Mouse (Mus musculus): ENCODE measurements around the gene Dusp2. TPM values are rescaled to one million over a fixed set of nuclear protein-coding genes. Genes with fewer than 3 reads are reported as not detected.

The Dusp2 gene
- total RNA-seq, 1 experiment, result 1.8 TPM

DNA sequence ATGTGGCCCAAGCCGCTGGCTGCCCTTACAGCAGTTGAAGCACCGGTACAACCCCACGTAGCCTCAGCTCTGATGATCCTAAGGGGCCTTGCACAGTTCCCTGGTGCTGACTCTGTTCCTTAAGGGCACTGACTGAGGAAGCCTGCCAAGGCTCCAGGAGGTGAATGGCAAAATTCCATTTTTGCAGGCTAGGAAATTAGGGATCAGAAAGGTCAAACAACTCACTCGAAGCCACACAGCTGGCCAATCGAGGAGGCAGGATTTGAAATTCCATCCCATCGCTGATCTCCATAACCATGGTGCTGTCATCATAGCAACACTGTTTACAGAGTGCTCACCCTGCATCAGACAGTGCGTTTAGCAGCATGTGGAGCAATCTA lies 42.6 kb downstream of the Dusp2 start:
- no peaks in the 10 kb centered on the region for H3K36me3 ChIP-seq (ENCODE audit: control insufficient read depth, insufficient read depth, low read length, poor library complexity, severe bottlenecking)
- no peak overlapping the region for H3K9ac ChIP-seq (ENCODE audit: insufficient read depth, low read depth, low read length, poor library complexity, severe bottlenecking)
- DNase-seq (ENCODE audit: low read depth, low spot score), result no peak
- in situ Hi-C loops (cut with MboI; ENCODE audit: low sequenced_read_pairs in 2 of 2, unreplicated experiment in 2 of 2), result no loop called here
- no peaks in the 10 kb centered on the region for H3K4me1 ChIP-seq (ENCODE audit: control insufficient read depth in 2 of 2, insufficient read depth in 2 of 2, low read length in 2 of 2, poor library complexity in 1 of 2)
- TF ChIP-seq MAFK (IDR thresholded peaks at IDR 0.05; ENCODE audit: insufficient read depth, low read depth, low read length) (no peak), CHD2 (IDR thresholded peaks at IDR 0.05; ENCODE audit: low read depth, low read length) (no peak)
- no peak overlapping the region for H3K4me3 ChIP-seq (ENCODE audit: insufficient read depth in 1 of 2, low read depth in 1 of 2, low read length in 2 of 2, poor library complexity in 1 of 2, severe bottlenecking in 1 of 2)
- H3K27ac ChIP-seq (ENCODE audit: insufficient read depth, low read depth, low read length, poor library complexity, severe bottlenecking), result no peak overlapping the region
- H3K9me3 ChIP-seq (ENCODE audit: control insufficient read depth, insufficient read depth, low read depth, low read length), result no peaks in the 10 kb centered on the region

DNA sequence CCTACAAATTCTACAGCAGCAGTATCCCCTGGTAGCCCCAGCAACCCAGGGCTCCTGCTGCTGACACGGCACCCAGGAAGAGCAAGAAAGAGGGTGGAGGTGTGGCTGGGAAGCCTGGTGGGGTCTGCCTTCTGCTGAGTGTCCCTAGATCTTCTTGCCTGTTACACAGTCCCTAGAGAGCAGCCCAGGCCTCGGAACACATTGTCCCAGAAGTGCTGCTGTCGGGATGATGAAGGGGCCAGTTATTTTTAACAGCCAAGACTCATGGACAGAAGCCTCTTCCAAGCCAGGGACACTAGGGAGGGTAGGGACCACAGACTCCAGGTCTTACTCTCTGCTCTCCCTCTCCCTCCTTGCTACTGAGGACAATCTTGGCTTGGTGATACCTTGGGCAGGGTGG lies 43.3 kb downstream of the Dusp2 start:
- Histone ChIP-seq H3K27ac (ENCODE audit: insufficient read depth, low read depth, low read length, poor library complexity, severe bottlenecking) (no peak overlapping the region), H3K9me3 (ENCODE audit: control insufficient read depth, insufficient read depth, low read depth, low read length) (no peaks in the 10 kb centered on the region), H3K4me3 (ENCODE audit: insufficient read depth in 1 of 2, low read depth in 1 of 2, low read length in 2 of 2, poor library complexity in 1 of 2, severe bottlenecking in 1 of 2) (no peak overlapping the region), H3K4me1 (ENCODE audit: control insufficient read depth in 2 of 2, insufficient read depth in 2 of 2, low read length in 2 of 2, poor library complexity in 1 of 2) (no peaks in the 10 kb centered on the region), H3K36me3 (ENCODE audit: control insufficient read depth, insufficient read depth, low read length, poor library complexity, severe bottlenecking) (no peaks in the 10 kb centered on the region), H3K9ac (ENCODE audit: insufficient read depth, low read depth, low read length, poor library complexity, severe bottlenecking) (no peak overlapping the region)
- DNase-seq (ENCODE audit: low read depth, low spot score), result no peak
- in situ Hi-C loops (cut with MboI; ENCODE audit: low sequenced_read_pairs in 2 of 2, unreplicated experiment in 2 of 2), result no loop called here
- no peak for TF ChIP-seq ZC3H11A (IDR thresholded peaks at IDR 0.05; ENCODE audit: borderline replicate concordance, low read depth, low read length)

DNA sequence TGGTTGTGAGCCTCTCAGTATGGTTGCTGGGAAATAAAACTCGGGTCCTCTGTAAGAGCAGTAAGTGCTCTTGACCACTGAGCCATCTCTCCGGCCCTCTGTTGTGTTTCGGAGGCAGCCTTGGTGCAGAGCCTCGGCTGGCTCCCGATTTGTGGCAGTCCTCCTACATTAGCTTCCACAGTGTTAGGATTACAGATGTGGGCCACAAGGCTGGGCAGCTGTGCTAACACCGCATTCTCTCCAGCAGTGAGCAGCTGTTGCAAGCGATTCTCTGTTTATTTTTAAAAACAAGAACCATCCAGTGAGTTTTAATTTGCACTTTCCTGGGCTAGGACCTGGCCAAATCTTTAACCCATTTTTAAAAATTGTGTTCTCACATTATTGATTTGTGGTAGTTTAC lies 47.9 kb downstream of the Dusp2 start:
- Histone ChIP-seq H3K9me3 (ENCODE audit: control insufficient read depth, insufficient read depth, low read depth, low read length) (no peaks in the 10 kb centered on the region), H3K4me1 (ENCODE audit: control insufficient read depth in 2 of 2, insufficient read depth in 2 of 2, low read length in 2 of 2, poor library complexity in 1 of 2) (no peaks in the 10 kb centered on the region), H3K27ac (ENCODE audit: insufficient read depth, low read depth, low read length, poor library complexity, severe bottlenecking) (no peak overlapping the region), H3K36me3 (ENCODE audit: control insufficient read depth, insufficient read depth, low read length, poor library complexity, severe bottlenecking) (no peaks in the 10 kb centered on the region), H3K4me3 (ENCODE audit: insufficient read depth in 1 of 2, low read depth in 1 of 2, low read length in 2 of 2, poor library complexity in 1 of 2, severe bottlenecking in 1 of 2) (no peak overlapping the region), H3K9ac (ENCODE audit: insufficient read depth, low read depth, low read length, poor library complexity, severe bottlenecking) (no peak overlapping the region)
- no peak for DNase-seq (ENCODE audit: low read depth, low spot score)
- in situ Hi-C loops (cut with MboI; ENCODE audit: low sequenced_read_pairs in 2 of 2, unreplicated experiment in 2 of 2), result no loop called here
- TF ChIP-seq MAFK (IDR thresholded peaks at IDR 0.05; ENCODE audit: insufficient read depth, low read depth, low read length) (no peak), HCFC1 (IDR thresholded peaks at IDR 0.05; ENCODE audit: borderline replicate concordance, insufficient read depth, low read length) (no peak), ZNF384 (IDR thresholded peaks at IDR 0.05; ENCODE audit: low read depth, low read length) (no peak), CHD2 (IDR thresholded peaks at IDR 0.05; ENCODE audit: low read depth, low read length) (no peak), ZC3H11A (IDR thresholded peaks at IDR 0.05; ENCODE audit: borderline replicate concordance, low read depth, low read length) (no peak)

DNA sequence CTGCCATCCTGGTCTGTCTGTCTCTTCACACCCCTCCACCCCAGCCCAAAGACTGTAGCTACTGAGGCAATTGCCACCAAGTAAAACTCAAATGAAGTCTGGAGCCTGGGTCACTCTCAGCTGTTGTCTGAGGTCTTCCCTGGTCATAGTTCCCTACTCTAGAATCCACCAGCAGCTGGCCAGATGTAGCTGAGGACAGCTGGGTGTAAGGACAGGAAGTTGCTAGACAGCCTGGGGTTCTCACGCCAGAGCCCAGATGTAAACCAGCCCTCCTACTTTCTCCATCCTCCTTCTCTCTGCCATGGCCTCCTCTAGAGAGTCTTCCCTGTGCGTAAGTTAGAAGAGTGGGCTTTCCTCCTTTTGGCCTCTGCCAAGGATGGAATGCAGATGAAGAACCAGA lies 51.6 kb downstream of the Dusp2 start:
- TF ChIP-seq ZNF384 (IDR thresholded peaks at IDR 0.05; ENCODE audit: low read depth, low read length) (no peak), ZC3H11A (IDR thresholded peaks at IDR 0.05; ENCODE audit: borderline replicate concordance, low read depth, low read length) (no peak), CHD2 (IDR thresholded peaks at IDR 0.05; ENCODE audit: low read depth, low read length) (no peak), MAFK (IDR thresholded peaks at IDR 0.05; ENCODE audit: insufficient read depth, low read depth, low read length) (no peak), HCFC1 (IDR thresholded peaks at IDR 0.05; ENCODE audit: borderline replicate concordance, insufficient read depth, low read length) (no peak)
- no peak overlapping the region for H3K9ac ChIP-seq (ENCODE audit: insufficient read depth, low read depth, low read length, poor library complexity, severe bottlenecking)
- in situ Hi-C loops (cut with MboI; ENCODE audit: low sequenced_read_pairs in 2 of 2, unreplicated experiment in 2 of 2), result no loop called here
- H3K4me3 ChIP-seq (ENCODE audit: insufficient read depth in 1 of 2, low read depth in 1 of 2, low read length in 2 of 2, poor library complexity in 1 of 2, severe bottlenecking in 1 of 2), result no peak overlapping the region
- no peaks in the 10 kb centered on the region for H3K4me1 ChIP-seq (ENCODE audit: control insufficient read depth in 2 of 2, insufficient read depth in 2 of 2, low read length in 2 of 2, poor library complexity in 1 of 2)
- H3K9me3 ChIP-seq (ENCODE audit: control insufficient read depth, insufficient read depth, low read depth, low read length), result no peaks in the 10 kb centered on the region
- H3K36me3 ChIP-seq (ENCODE audit: control insufficient read depth, insufficient read depth, low read length, poor library complexity, severe bottlenecking), result no peaks in the 10 kb centered on the region
- DNase-seq (ENCODE audit: low read depth, low spot score), result no peak
- H3K27ac ChIP-seq (ENCODE audit: insufficient read depth, low read depth, low read length, poor library complexity, severe bottlenecking), result no peak overlapping the region

Other genes with a start within 250 kb of the Dusp2 start
- gene Ncaph, start 202.2 kb upstream of the Dusp2 start, total RNA-seq (2012; rRNA removed), result 45.9 and 47.4 TPM in 2 replicates
- 14.1 and 20.0 TPM in 2 replicates for gene Itpripl1, start 192.7 kb upstream of the Dusp2 start, total RNA-seq (2012; rRNA removed)
- 1.8 and 1.9 TPM in 2 replicates for gene 1810024B03Rik, start 127.9 kb upstream of the Dusp2 start, total RNA-seq (2012; rRNA removed)
- gene Snrnp200, start 127.8 kb upstream of the Dusp2 start, total RNA-seq (2012; rRNA removed), result 147 and 181 TPM in 2 replicates
- gene Ciao1, start 88.3 kb upstream of the Dusp2 start, total RNA-seq (2012; rRNA removed), result 71.2 and 86.2 TPM in 2 replicates
- 17.5 and 18.9 TPM in 2 replicates for gene Tmem127, start 88.3 kb upstream of the Dusp2 start, total RNA-seq (2012; rRNA removed)
- 30.0 and 40.7 TPM in 2 replicates for gene Stard7, start 65.9 kb upstream of the Dusp2 start, total RNA-seq (2012; rRNA removed)
- gene Astl, start 2.5 kb downstream of the Dusp2 start, total RNA-seq (2012; rRNA removed), result not detected in 2 replicates
- gene Adra2b, start 27.0 kb downstream of the Dusp2 start, total RNA-seq (2012; rRNA removed), result 0.90 and 1.5 TPM in 2 replicates
- gene Gpat2, start 89.0 kb downstream of the Dusp2 start, total RNA-seq (2012; rRNA removed), result 26.4 and 27.3 TPM in 2 replicates
- gene Fahd2a, start 108.4 kb downstream of the Dusp2 start, total RNA-seq (2012; rRNA removed), result 6.6 and 8.7 TPM in 2 replicates
- 3.0 and 5.3 TPM in 2 replicates for gene Kcnip3, start 185.9 kb downstream of the Dusp2 start, total RNA-seq (2012; rRNA removed)
- gene Prom2, start 205.3 kb downstream of the Dusp2 start, total RNA-seq (2012; rRNA removed), result 0.45 and 1.0 TPM in 2 replicates